Mouse (Mus musculus): ENCODE results near the gene Fam107b. TPM values are rescaled to one million over a fixed set of nuclear protein-coding genes. Genes with fewer than 3 reads are reported as not detected.

The Fam107b gene
- polyA plus RNA-seq, 1 experiment from 2014 or later = 21.8 TPM

- no peak for ATAC-seq
These were observed 161.2 kb downstream of the Fam107b start for GRCm38 (mm10) chr2:3731316-3732015.

GRCm38 (mm10) chr2:3737917-3738694, 167.8 kb downstream of the Fam107b start:
- Histone ChIP-seq H3K9ac (ENCODE audit: low read depth, low read length) (no peak overlapping the region), H3K27me3 (replicated peaks; ENCODE audit: control insufficient read depth, insufficient read depth, low read length) (no peaks in the 10 kb centered on the region), H3K4me1 (replicated peaks; ENCODE audit: control insufficient read depth, insufficient read depth, low read length) (no peaks in the 10 kb centered on the region), H3K4me3 (ENCODE audit: low read depth, low read length) (no peak overlapping the region), H3K4me2 (replicated peaks; ENCODE audit: low read depth) (no peak overlapping the region), H3K36me3 (ENCODE audit: control insufficient read depth, insufficient read depth) (no peaks in the 10 kb centered on the region), H3K27ac (ENCODE audit: low read depth, low read length) (no peak overlapping the region), H3K9me3 (ENCODE audit: control insufficient read depth) (no peaks in the 10 kb centered on the region)
- WGBS = 59% methylated on average over 6 of the region's 6 CpGs
- no peak for TF ChIP-seq CTCF (IDR thresholded peaks at IDR 0.05; ENCODE audit: low read depth)
- no peak for ATAC-seq

More at GRCm38 (mm10) chr2:3731316-3732015, 161.2 kb downstream of the Fam107b start:
- no peak overlapping the region for H3K9ac ChIP-seq (ENCODE audit: low read depth, low read length)
- no peaks in the 10 kb centered on the region for H3K9me3 ChIP-seq (ENCODE audit: control insufficient read depth)
- H3K4me1 ChIP-seq (replicated peaks; ENCODE audit: control insufficient read depth, insufficient read depth, low read length) = peaks cover 3% of the 10 kb centered on the region; the same call in 1 of the 2 replicates
- WGBS = 90% methylated on average over 14 of the region's 14 CpGs
- no peaks in the 10 kb centered on the region for H3K36me3 ChIP-seq (ENCODE audit: control insufficient read depth, insufficient read depth)
- H3K27me3 ChIP-seq (replicated peaks; ENCODE audit: control insufficient read depth, insufficient read depth, low read length) = no peaks in the 10 kb centered on the region
- no peak overlapping the region for H3K4me3 ChIP-seq (ENCODE audit: low read depth, low read length)
- TF ChIP-seq CTCF (IDR thresholded peaks at IDR 0.05; ENCODE audit: low read depth) = no peak
- H3K4me2 ChIP-seq (replicated peaks; ENCODE audit: low read depth) = no peak overlapping the region
- no peak overlapping the region for H3K27ac ChIP-seq (ENCODE audit: low read depth, low read length)

DNA sequence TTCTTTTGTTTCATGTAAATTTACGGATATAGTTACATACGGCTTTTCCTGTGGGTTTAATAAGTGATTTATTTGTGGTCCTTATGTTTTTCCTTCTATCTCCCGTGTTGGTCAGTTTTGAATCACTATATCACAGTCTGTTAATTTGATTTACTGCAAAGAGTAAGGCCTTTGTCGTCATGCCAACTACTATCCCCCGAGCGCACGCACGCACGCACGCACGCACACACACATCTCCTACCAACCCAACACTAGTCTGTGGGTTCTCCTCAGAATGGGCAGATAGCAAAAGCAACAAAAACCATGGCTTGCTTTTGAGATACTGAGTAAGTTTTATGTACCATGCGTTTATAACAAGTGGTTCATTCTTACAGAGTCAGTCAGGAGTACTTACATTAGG, 168.4 kb downstream of the Fam107b start:
- TF ChIP-seq CTCF (IDR thresholded peaks at IDR 0.05; ENCODE audit: low read depth) = no peak
- no peaks in the 10 kb centered on the region for H3K4me1 ChIP-seq (replicated peaks; ENCODE audit: control insufficient read depth, insufficient read depth, low read length)
- WGBS = 81% methylated on average over 12 of the region's 12 CpGs
- no peaks in the 10 kb centered on the region for H3K9me3 ChIP-seq (ENCODE audit: control insufficient read depth)
- H3K36me3 ChIP-seq (ENCODE audit: control insufficient read depth, insufficient read depth) = no peaks in the 10 kb centered on the region; the same call in 1 of the 2 replicates
- no peak overlapping the region for H3K27ac ChIP-seq (ENCODE audit: low read depth, low read length)
- H3K4me2 ChIP-seq (replicated peaks; ENCODE audit: low read depth) = no peak overlapping the region
- H3K9ac ChIP-seq (ENCODE audit: low read depth, low read length) = no peak overlapping the region
- H3K4me3 ChIP-seq (ENCODE audit: low read depth, low read length) = no peak overlapping the region
- ATAC-seq = no peak
- no peaks in the 10 kb centered on the region for H3K27me3 ChIP-seq (replicated peaks; ENCODE audit: control insufficient read depth, insufficient read depth, low read length)

DNA sequence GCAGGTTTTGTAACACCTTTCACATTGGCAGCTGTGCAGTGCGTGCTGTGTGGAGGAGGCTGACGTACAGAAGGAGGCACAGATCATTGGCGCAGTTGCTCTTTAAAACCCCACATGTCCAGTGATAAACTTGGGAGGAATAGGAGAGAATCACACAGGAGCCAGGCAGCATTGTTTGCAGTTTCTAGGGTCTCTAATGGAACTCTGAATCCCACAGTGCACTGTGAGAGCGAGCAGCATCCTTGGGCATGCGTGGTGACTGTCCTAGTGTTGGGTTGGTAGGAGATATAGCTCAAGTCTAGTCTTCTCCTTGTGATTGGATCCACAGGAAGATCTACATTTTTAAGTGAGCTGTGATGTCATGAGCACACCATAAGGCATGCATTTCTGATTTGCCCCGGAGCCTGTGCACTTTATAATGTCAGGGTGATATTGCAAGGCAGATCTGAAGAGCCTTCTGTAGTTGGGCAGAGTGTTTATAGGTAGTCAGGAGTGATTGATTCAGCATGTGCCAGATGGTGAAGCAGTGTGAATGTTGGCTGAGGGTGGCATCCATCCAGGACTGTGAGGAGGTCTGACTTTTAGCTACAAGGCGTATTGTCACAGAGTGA, 169.2 kb downstream of the Fam107b start:
- Histone ChIP-seq H3K9ac (ENCODE audit: low read depth, low read length) (no peak overlapping the region), H3K4me3 (ENCODE audit: low read depth, low read length) (no peak overlapping the region), H3K4me2 (replicated peaks; ENCODE audit: low read depth) (no peak overlapping the region), H3K9me3 (ENCODE audit: control insufficient read depth) (no peaks in the 10 kb centered on the region), H3K36me3 (ENCODE audit: control insufficient read depth, insufficient read depth) (no peaks in the 10 kb centered on the region; the same call in 1 of the 2 replicates), H3K27me3 (replicated peaks; ENCODE audit: control insufficient read depth, insufficient read depth, low read length) (no peaks in the 10 kb centered on the region), H3K4me1 (replicated peaks; ENCODE audit: control insufficient read depth, insufficient read depth, low read length) (no peaks in the 10 kb centered on the region), H3K27ac (ENCODE audit: low read depth, low read length) (no peak overlapping the region)
- 86% methylated on average over 7 of the region's 7 CpGs for WGBS
- no peak for ATAC-seq
- no peak for TF ChIP-seq CTCF (IDR thresholded peaks at IDR 0.05; ENCODE audit: low read depth)

DNA sequence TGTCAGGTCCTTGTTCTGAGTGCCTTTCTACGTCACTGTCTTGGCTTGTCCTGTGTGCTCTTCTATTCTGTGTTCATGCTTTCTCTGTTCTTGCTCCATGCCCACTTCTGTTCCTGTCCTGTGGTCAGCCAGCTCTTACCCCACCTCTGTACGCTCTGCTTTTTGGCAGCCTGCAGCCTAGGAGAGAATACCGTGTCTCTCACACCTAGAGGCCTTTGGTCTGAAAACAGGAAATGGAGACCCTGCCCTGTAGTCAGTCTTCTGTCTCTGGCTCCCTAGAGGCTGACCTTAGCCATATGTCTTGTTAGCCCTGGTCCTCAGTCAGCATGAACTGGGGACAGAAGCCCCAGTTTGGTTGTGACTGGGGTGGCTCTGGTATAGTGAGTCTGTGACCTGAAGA, 170.0 kb downstream of the Fam107b start:
- Histone ChIP-seq H3K27me3 (replicated peaks; ENCODE audit: control insufficient read depth, insufficient read depth, low read length) (no peaks in the 10 kb centered on the region), H3K4me1 (replicated peaks; ENCODE audit: control insufficient read depth, insufficient read depth, low read length) (no peaks in the 10 kb centered on the region), H3K9me3 (ENCODE audit: control insufficient read depth) (no peaks in the 10 kb centered on the region), H3K36me3 (ENCODE audit: control insufficient read depth, insufficient read depth) (no peaks in the 10 kb centered on the region; the same call in 1 of the 2 replicates), H3K4me2 (replicated peaks; ENCODE audit: low read depth) (no peak overlapping the region), H3K9ac (ENCODE audit: low read depth, low read length) (no peak overlapping the region), H3K27ac (ENCODE audit: low read depth, low read length) (no peak overlapping the region), H3K4me3 (ENCODE audit: low read depth, low read length) (no peak overlapping the region)
- WGBS = 79% methylated on average over 3 of the region's 3 CpGs
- no peak for TF ChIP-seq CTCF (IDR thresholded peaks at IDR 0.05; ENCODE audit: low read depth)
- ATAC-seq = no peak

DNA sequence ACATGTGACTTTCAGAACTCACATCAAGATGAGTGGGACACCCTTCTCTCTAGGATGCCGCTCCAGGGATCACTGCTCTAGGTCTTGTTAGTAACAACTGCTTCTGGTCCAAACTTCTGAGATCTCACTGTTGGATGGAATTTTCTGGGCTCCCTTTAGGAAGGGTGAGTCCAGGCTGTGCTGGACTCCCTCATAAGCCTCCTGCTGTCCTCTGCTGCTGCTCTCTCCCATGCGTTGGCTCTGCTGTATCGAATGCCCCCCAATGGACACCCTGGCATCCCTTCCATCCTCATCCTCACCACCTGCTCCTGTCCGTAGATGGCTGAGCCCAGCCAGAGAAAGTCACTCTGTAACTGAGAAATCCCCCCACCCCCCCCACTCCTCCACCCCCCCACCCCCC, 170.4 kb downstream of the Fam107b start:
- no peak overlapping the region for H3K9ac ChIP-seq (ENCODE audit: low read depth, low read length)
- no peak overlapping the region for H3K4me2 ChIP-seq (replicated peaks; ENCODE audit: low read depth)
- no peaks in the 10 kb centered on the region for H3K9me3 ChIP-seq (ENCODE audit: control insufficient read depth)
- no peaks in the 10 kb centered on the region; the same call in 1 of the 2 replicates for H3K36me3 ChIP-seq (ENCODE audit: control insufficient read depth, insufficient read depth)
- no peaks in the 10 kb centered on the region for H3K27me3 ChIP-seq (replicated peaks; ENCODE audit: control insufficient read depth, insufficient read depth, low read length)
- no peak for TF ChIP-seq CTCF (IDR thresholded peaks at IDR 0.05; ENCODE audit: low read depth)
- no peak for ATAC-seq
- H3K27ac ChIP-seq (ENCODE audit: low read depth, low read length) = no peak overlapping the region
- no peak overlapping the region for H3K4me3 ChIP-seq (ENCODE audit: low read depth, low read length)
- WGBS = 87% methylated on average over 4 of the region's 4 CpGs
- H3K4me1 ChIP-seq (replicated peaks; ENCODE audit: control insufficient read depth, insufficient read depth, low read length) = no peaks in the 10 kb centered on the region
